Mouse (Mus musculus): ENCODE data around the gene Tfdp2. TPM values are rescaled to one million over a fixed set of nuclear protein-coding genes. Genes with fewer than 3 reads are reported as not detected.
A peak's percentile ranks its signal among the peaks of the same experiment; 100 is the strongest.

Tfdp2 gene
- polyA plus RNA-seq, 1 experiment = 6.7 TPM

DNA sequence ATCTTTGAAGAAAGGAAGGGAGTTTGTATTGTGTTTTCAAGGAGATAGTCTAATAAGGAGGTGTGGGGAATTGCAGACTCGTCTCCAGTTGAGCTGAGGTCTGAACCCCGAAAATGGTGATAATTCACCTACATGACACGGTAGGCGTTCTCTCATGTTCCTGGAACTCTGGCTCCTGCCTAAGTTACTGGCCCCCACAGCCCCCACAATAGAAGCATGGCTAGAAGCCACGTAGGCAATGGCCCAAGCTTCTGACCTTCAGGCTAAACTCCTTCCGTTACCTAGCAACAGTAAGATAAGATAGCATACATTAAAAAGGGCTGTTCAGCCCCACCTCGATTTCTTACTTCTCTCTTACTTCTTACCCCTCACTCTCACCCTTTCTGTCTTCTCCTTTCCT is 9.4 kb upstream of the Tfdp2 start:
- H3ac ChIP-seq (ENCODE audit: control insufficient read depth, insufficient read length, low read depth) = no peak overlapping the region
- no peaks in the 10 kb centered on the region for H3K79me2 ChIP-seq (ENCODE audit: control insufficient read depth, insufficient read depth)
- no peak overlapping the region for H3K4me3 ChIP-seq (ENCODE audit: insufficient read depth, poor library complexity, severe bottlenecking)
- no peak for TF ChIP-seq MYOD1 (IDR thresholded peaks at IDR 0.05; ENCODE audit: control insufficient read depth, insufficient read length, low read depth)
- TF ChIP-seq CEBPB (IDR thresholded peaks at IDR 0.05; ENCODE audit: low read depth) = no peak
- no peak for TF ChIP-seq MYOG (IDR thresholded peaks at IDR 0.05; ENCODE audit: control insufficient read depth, extremely low read depth, insufficient read length)
- no peak for TF ChIP-seq MAX (IDR thresholded peaks at IDR 0.05)
- no peak for TF ChIP-seq USF1 (IDR thresholded peaks at IDR 0.05; ENCODE audit: low read depth)
- TF ChIP-seq CTCF (IDR thresholded peaks at IDR 0.05; ENCODE audit: control insufficient read depth, insufficient read depth, insufficient read length) = no peak
- TF ChIP-seq FOSL1 (IDR thresholded peaks at IDR 0.05; ENCODE audit: insufficient read depth, low read length, poor library complexity, severe bottlenecking) = no peak
- H3K27me3 ChIP-seq (ENCODE audit: control insufficient read depth, insufficient read depth, insufficient read length) = no peaks in the 10 kb centered on the region
- H3K79me3 ChIP-seq (ENCODE audit: low read depth) = no peaks in the 10 kb centered on the region
- H3K36me3 ChIP-seq (ENCODE audit: control insufficient read depth, insufficient read depth) = no peaks in the 10 kb centered on the region

DNA sequence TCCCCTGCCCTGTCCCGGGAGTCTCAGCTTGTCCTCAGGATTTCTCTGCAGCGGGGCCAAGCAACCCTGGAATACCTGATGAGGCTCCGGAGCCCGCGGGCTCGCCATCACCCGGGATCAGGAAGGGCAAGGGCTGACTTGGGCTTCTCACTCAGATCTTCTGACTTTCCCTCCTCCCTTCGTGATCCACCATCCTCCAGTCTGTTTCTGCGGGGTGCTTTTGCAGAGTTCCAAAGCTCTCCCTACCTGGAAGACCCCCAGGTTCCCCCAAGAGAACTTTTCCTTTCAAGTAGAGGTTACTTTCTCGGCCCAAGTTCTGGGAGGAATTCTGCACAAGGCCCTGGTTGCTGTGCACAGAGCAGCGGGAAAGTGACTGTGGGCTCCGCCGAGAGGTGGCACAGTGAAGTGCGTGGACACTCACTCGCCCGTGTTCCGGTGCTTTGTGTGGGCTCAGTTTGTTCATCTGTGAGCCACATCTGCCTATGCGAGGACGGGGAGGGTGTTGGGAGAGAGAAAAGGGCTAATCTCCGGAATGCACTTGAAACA is 634 bp downstream of the Tfdp2 start:
- TF ChIP-seq MYOG (IDR thresholded peaks at IDR 0.05; ENCODE audit: control insufficient read depth, extremely low read depth, insufficient read length) = no peak
- TF ChIP-seq MYOD1 (IDR thresholded peaks at IDR 0.05; ENCODE audit: control insufficient read depth, insufficient read length, low read depth) = no peak
- TF ChIP-seq MAX (IDR thresholded peaks at IDR 0.05) = no peak
- TF ChIP-seq USF1 (IDR thresholded peaks at IDR 0.05; ENCODE audit: low read depth) = no peak
- no peak for TF ChIP-seq CTCF (IDR thresholded peaks at IDR 0.05; ENCODE audit: control insufficient read depth, insufficient read depth, insufficient read length)
- TF ChIP-seq FOSL1 (IDR thresholded peaks at IDR 0.05; ENCODE audit: insufficient read depth, low read length, poor library complexity, severe bottlenecking) = no peak
- TF ChIP-seq CEBPB (IDR thresholded peaks at IDR 0.05; ENCODE audit: low read depth) = no peak
- Histone ChIP-seq H3K27me3 (ENCODE audit: control insufficient read depth, insufficient read depth, insufficient read length) (no peaks in the 10 kb centered on the region), H3K79me3 (ENCODE audit: low read depth) (no peaks in the 10 kb centered on the region), H3K4me3 (ENCODE audit: insufficient read depth, poor library complexity, severe bottlenecking) (peak overlapping the region; percentile 39), H3ac (ENCODE audit: control insufficient read depth, insufficient read length, low read depth) (peak overlapping the region; percentile 64), H3K36me3 (ENCODE audit: control insufficient read depth, insufficient read depth) (no peaks in the 10 kb centered on the region), H3K79me2 (ENCODE audit: control insufficient read depth, insufficient read depth) (no peaks in the 10 kb centered on the region)

DNA sequence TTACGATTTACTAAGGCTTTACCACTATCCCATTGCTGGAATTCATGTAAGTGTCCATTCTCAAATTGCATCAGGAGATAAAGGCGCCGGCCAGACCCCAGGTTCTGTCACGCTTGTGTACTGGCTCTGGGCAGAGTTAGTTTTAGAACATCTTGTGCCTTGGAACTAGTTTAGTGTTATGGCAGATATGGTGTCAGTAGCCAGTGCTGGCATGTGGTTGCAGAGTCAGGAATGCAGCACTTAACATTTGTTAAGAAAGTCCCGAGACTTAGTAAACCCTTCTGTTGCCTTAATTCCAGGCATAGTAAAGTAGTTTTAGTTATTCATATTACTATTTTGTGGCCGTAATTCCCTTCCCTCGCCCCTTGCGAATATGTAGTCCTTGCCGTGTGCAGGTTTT is 1.7 kb downstream of the Tfdp2 start:
- no peak overlapping the region for H3ac ChIP-seq (ENCODE audit: control insufficient read depth, insufficient read length, low read depth)
- no peaks in the 10 kb centered on the region for H3K36me3 ChIP-seq (ENCODE audit: control insufficient read depth, insufficient read depth)
- no peaks in the 10 kb centered on the region for H3K79me2 ChIP-seq (ENCODE audit: control insufficient read depth, insufficient read depth)
- no peaks in the 10 kb centered on the region for H3K27me3 ChIP-seq (ENCODE audit: control insufficient read depth, insufficient read depth, insufficient read length)
- H3K79me3 ChIP-seq (ENCODE audit: low read depth) = no peaks in the 10 kb centered on the region
- TF ChIP-seq USF1 (IDR thresholded peaks at IDR 0.05; ENCODE audit: low read depth) (no peak), FOSL1 (IDR thresholded peaks at IDR 0.05; ENCODE audit: insufficient read depth, low read length, poor library complexity, severe bottlenecking) (no peak), CTCF (IDR thresholded peaks at IDR 0.05; ENCODE audit: control insufficient read depth, insufficient read depth, insufficient read length) (no peak), MAX (IDR thresholded peaks at IDR 0.05) (no peak), MYOG (IDR thresholded peaks at IDR 0.05; ENCODE audit: control insufficient read depth, extremely low read depth, insufficient read length) (no peak), CEBPB (IDR thresholded peaks at IDR 0.05; ENCODE audit: low read depth) (no peak), MYOD1 (IDR thresholded peaks at IDR 0.05; ENCODE audit: control insufficient read depth, insufficient read length, low read depth) (no peak)
- no peak overlapping the region for H3K4me3 ChIP-seq (ENCODE audit: insufficient read depth, poor library complexity, severe bottlenecking)

DNA sequence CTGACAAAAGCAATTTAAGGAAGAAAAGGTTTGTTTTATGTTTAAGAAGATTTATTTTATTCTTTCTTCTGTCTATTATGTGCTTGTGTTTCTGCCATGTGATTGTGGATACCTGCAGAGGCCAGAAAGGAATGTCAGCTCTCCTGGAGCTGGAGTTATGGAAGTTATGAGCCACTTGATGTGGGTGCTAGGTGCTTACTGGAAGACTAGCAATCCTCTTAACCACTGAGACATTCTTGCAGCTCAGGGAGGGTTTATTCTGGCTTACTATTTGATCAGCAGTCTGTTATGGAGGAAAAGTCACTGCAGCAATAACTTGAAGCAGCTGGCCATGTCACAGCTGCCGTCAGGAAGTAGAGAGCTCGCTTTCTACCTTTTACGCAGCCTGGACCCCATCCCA is 7.6 kb downstream of the Tfdp2 start:
- Histone ChIP-seq H3K36me3 (ENCODE audit: control insufficient read depth, insufficient read depth) (no peaks in the 10 kb centered on the region), H3K27me3 (ENCODE audit: control insufficient read depth, insufficient read depth, insufficient read length) (no peaks in the 10 kb centered on the region), H3ac (ENCODE audit: control insufficient read depth, insufficient read length, low read depth) (no peak overlapping the region), H3K4me3 (ENCODE audit: insufficient read depth, poor library complexity, severe bottlenecking) (no peak overlapping the region), H3K79me3 (ENCODE audit: low read depth) (no peaks in the 10 kb centered on the region), H3K79me2 (ENCODE audit: control insufficient read depth, insufficient read depth) (no peaks in the 10 kb centered on the region)
- no peak for TF ChIP-seq FOSL1 (IDR thresholded peaks at IDR 0.05; ENCODE audit: insufficient read depth, low read length, poor library complexity, severe bottlenecking)
- no peak for TF ChIP-seq CEBPB (IDR thresholded peaks at IDR 0.05; ENCODE audit: low read depth)
- TF ChIP-seq MAX (IDR thresholded peaks at IDR 0.05) = no peak
- TF ChIP-seq USF1 (IDR thresholded peaks at IDR 0.05; ENCODE audit: low read depth) = no peak
- no peak for TF ChIP-seq MYOD1 (IDR thresholded peaks at IDR 0.05; ENCODE audit: control insufficient read depth, insufficient read length, low read depth)
- no peak for TF ChIP-seq MYOG (IDR thresholded peaks at IDR 0.05; ENCODE audit: control insufficient read depth, extremely low read depth, insufficient read length)
- TF ChIP-seq CTCF (IDR thresholded peaks at IDR 0.05; ENCODE audit: control insufficient read depth, insufficient read depth, insufficient read length) = no peak

DNA sequence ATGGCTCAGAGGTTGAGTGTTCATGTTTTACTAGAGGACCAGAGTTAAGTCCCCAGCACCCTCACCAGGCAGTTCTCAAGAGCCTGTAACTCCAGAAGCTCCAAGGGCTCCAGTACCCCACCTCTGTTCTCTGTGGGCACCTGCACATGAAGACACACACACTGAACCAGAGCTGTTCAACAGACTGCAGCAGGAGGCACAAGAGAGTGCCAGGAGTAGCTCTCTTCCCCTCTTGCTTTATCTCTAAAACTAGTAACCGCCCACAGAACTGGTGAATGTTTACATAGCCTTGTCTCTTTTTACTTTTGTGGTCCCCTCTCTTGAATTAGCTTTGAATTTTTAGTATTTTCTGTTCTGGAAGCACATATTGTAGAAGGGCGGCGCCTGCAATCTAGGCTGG is 11.4 kb downstream of the Tfdp2 start:
- Histone ChIP-seq H3K27me3 (ENCODE audit: control insufficient read depth, insufficient read depth, insufficient read length) (no peaks in the 10 kb centered on the region), H3K79me2 (ENCODE audit: control insufficient read depth, insufficient read depth) (no peaks in the 10 kb centered on the region)
- TF ChIP-seq FOSL1 (IDR thresholded peaks at IDR 0.05; ENCODE audit: insufficient read depth, low read length, poor library complexity, severe bottlenecking) = no peak
- TF ChIP-seq MYOG (IDR thresholded peaks at IDR 0.05; ENCODE audit: control insufficient read depth, extremely low read depth, insufficient read length) = no peak

DNA sequence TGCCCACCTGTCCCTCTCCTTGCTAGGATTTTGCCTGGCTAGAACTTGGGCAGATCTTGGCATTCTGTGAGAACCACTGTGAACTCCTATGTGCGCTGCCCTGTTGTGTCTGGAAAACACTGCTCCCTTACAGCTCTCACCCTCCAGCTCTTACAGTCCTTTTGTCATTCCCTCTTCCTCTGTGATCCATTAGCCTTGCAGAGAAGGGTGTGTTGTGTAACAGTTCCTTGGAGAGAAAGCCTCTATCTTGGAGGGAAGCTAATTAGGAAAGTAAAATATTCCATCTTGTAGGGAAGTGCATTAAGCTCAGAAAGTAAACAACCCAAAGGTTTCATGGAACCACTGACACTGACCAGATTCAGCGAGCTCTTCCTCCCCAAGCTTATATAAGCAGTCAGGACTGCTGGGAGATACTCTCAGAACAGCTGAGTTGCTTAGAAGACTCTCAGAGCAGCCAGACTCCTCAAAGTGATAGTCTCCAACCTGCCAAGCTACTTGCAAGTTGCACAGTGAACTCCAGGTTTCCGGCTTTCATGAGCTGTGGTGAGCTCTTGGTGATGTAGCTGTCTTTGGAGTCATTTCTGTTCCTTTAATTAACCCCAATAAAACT is 17.1 kb downstream of the Tfdp2 start:
- H3K27me3 ChIP-seq (ENCODE audit: control insufficient read depth, insufficient read depth, insufficient read length) = no peaks in the 10 kb centered on the region
- H3K79me2 ChIP-seq (ENCODE audit: control insufficient read depth, insufficient read depth) = no peaks in the 10 kb centered on the region
- TF ChIP-seq MYOG (IDR thresholded peaks at IDR 0.05; ENCODE audit: control insufficient read depth, extremely low read depth, insufficient read length) (no peak), CEBPB (IDR thresholded peaks at IDR 0.05; ENCODE audit: low read depth) (no peak), CTCF (IDR thresholded peaks at IDR 0.05; ENCODE audit: control insufficient read depth, insufficient read depth, insufficient read length) (no peak)
- H3K79me3 ChIP-seq (ENCODE audit: low read depth) = no peaks in the 10 kb centered on the region
- H3K36me3 ChIP-seq (ENCODE audit: control insufficient read depth, insufficient read depth) = no peaks in the 10 kb centered on the region
- H3ac ChIP-seq (ENCODE audit: control insufficient read depth, insufficient read length, low read depth) = no peak overlapping the region
- no peak overlapping the region for H3K4me3 ChIP-seq (ENCODE audit: insufficient read depth, poor library complexity, severe bottlenecking)

More for the DNA sequence above, 11.4 kb downstream of the Tfdp2 start:
- Histone ChIP-seq H3ac (ENCODE audit: control insufficient read depth, insufficient read length, low read depth) (no peak overlapping the region), H3K79me3 (ENCODE audit: low read depth) (no peaks in the 10 kb centered on the region), H3K4me3 (ENCODE audit: insufficient read depth, poor library complexity, severe bottlenecking) (no peak overlapping the region), H3K36me3 (ENCODE audit: control insufficient read depth, insufficient read depth) (no peaks in the 10 kb centered on the region)
